Mouse (Mus musculus) c-Kit-positive CD71-positive TER-119-negative erythroid progenitor cells, embryonic 14.5 days (primary cell): ENCODE results near the gene Bmp6.

Source experiments
- DNase-seq: peaks from one replicate; pipeline ENCODE4 v3.0.0-alpha.2; 2013; ENCODE audit warnings: low read depth

Gene Bmp6

DNA sequence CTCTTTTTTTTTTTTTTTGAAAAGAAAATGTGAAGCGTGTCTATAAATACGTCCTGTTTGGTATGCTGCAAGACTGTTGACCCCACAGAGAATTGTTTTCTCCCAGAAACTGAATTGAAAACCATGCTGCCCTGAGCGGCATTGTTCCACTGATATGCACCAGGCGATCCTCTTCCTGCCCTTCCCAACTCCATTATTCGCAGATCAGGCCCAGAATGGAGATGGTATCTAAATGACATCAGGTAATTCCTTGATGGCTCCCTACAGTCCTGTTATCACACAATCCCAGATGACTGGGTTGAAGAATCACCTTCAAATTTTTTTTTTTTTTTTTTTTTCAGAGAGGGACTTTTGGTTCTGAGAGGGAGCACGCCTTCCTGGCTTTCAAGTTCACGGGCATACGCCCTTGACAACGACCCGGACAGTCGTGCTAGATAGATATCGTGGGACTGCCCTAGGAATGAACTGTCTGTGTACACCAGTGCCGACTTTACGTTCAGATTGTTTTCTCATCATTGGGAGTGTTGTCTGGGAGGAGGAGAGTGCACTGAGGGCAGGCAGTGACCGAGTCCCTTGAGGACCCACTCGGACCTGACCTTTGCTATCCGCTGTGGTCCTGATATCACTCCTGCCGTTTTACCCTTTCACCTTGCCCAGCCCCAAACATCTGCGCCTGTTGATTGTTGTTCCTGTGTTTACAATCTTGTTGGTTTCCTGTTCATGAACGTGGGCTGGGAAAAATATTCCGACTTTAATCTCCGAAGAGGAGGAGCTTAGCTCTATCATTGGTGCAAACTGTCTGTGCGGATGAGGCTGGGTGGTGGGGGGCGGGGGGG, 8.7 kb downstream of the Bmp6 start:
- DNase-seq, result no peak

DNA sequence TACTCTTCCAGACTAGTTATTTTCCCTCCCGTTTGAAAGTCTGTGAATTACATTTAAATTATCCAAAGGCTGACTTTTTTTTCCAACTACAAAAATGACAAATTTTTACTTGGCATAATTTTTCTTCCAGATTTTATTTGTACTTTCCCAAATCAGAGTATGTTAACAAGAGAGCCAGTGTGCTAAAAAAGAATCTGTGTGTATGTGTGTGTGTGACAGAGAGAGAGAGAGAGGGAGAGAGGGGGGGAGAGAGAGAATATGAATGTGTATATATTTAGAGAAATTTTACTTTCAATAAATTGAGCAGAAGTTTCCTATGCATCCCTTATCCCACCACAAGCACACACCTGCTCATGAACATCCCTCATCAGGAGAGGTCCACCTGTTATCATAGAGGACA, 9.4 kb downstream of the Bmp6 start:
- no peak for DNase-seq

DNA sequence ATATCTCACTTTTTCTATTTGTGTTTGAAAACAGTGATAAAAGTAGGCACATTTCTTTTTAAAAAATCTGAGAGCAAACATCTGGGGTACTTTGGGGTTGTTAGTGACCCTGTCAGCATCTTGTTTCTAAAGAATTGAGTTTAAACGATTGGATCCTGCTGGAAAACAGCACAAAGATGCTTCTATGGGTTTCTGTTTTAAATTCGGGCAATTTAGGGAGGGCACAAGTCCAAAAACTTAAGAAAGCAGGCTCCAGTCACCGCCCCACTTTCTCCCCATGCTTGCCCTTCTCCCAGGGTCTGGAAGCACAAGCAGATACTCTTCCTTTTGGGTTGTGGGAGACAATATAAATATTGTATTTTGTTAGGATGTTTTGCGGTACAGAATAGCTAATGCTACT, 14.1 kb downstream of the Bmp6 start:
- no peak for DNase-seq

DNA sequence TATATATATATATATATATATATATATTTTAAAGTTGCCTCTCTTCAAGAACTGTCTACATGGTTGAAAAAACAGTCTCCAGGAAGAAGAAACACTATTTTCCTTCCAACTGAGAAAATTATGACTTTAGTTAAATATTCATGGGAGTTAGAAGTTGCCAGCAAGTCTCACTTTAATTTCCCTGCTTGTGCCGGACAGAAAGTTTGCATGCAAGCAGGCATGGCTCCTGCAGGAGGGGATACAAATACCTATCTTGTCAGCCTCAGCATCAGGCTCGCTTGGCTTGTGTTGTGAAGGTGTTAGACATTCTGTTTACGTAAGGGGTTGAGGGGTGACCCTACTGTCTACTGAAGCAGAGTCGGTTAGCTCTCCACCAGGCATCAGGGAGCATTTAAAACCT, 17.8 kb downstream of the Bmp6 start:
- no peak for DNase-seq

DNA sequence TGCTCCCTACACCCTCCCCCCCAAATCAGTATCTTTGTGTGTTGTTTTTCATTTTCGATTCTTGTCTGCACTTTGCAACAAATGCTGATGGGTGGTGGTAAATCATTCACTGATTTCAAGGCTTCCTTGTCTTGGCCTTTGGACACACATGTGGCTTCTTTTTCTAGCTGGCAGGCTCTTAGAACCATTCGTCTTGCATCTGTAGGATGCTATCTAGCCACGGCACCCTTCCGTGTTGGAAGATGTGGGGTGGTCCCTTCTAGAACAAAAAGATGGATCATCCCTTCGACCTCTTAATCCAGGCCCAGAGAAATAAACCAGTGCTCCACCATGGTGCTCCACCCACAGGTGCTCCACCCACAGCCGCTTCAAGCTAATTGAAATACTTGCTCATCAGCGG, 19.0 kb downstream of the Bmp6 start:
- no peak for DNase-seq

- DNase-seq, result no peak
Measured at GRCm38 (mm10) chr13:38369624-38370023, 24.7 kb downstream of the Bmp6 start.

DNA sequence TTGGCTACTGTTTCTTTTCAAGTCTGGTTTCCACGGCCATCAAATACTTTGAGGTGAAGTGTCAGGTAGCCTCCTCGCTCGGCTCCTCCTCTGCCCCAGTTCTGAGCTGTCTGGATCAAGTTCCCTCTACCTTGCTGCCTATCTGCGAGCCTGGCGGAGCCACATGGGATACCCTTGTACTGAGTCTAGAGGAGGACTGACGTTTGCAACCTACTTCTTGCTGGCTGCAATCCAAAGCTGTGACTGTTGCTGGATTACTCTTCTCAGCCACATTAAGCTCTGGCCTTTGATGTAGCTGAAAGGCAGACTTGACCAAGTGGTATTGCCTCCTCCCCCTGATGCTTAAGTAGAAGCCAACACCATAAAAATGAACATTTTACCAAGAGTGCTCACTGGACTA, 31.2 kb downstream of the Bmp6 start:
- DNase-seq, result no peak

DNA sequence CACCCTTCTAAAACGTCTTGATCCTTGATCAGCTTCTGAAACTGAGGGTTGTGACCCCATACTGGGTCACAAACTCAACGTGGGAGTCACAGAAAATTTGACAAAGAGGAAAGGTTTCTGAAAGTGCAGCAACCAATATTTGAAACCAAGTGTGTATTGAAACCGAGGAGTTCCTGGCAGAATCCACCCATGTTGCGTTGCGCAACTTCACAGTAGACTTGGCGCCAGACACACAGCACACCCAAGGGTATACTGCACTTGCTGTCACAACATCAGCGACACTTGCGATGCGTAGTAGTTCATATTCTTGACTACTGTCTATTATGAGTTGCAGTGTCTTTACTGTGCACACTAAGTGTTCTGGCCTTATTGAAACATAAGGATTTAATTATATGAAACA, 32.4 kb downstream of the Bmp6 start:
- no peak for DNase-seq

DNA sequence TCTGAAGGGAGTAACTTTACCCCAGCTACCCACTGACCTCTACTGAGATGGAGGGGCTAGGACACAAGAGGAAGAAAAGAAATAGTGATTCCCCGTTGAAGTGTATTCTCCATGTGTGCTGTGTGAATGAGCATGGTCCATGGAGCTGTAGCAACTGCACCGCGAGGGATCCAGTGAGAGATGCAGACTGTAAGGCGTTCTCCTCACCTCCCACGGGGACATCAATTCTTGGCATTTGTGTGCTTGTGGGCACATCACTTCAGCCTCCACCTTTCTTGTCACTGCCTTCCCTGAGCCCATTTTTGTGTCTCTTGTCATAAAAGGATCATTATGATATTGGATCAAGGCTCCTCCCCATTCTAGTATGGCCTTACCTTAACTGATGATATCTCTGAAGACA, 34.9 kb downstream of the Bmp6 start:
- DNase-seq, result no peak

GRCm38 (mm10) chr13:38386035-38386559, 41.2 kb downstream of the Bmp6 start:
- DNase-seq, result no peak

- no peak for DNase-seq
Measured at GRCm38 (mm10) chr13:38387453-38388040, 42.6 kb downstream of the Bmp6 start.

DNA sequence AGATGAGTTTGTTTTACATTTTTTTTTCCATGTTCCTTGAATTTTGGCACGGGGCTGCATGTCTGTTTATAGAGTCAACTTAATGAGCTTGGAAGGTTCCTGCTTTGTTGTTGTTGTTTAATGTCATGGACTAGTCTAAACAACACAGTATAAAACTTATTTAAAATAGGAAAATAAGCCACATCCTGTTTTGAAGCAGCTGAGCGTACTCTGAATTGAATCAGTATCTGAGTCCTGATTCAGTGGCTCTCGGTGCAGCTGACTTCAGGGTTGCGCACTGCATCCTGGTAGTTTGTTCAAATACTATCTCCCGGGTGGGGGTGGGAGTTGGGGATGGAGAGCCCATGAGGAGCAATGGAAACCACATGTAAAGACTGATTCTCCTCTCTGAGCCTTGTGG, 48.5 kb downstream of the Bmp6 start:
- no peak for DNase-seq

- DNase-seq, result no peak
Measured at GRCm38 (mm10) chr13:38395026-38395425, 50.1 kb downstream of the Bmp6 start.

DNA sequence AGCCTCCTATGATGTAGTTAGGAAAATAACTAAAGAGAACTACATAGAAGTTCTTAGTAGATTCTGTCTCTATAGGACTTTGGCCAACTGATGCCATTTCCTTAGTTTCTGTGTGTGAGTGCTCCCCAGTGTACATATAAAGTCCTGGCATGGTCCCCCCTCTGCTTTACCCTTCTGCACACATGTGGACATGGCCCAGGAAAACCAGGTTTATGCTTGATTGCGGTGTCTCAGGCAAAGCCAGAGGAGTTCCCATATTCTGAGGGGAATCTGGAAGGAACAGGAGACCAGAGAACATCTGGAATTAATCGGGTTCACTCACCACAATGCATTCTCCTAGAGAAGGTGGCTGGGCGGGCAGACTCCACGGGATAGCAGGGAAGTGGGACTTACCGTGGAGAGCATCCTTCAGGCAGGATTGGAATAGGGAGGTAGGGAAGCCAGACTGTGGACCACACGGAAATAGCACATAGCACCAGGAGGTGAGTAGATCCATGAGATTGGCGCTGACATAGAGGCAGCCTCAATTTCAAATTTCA, 52.2 kb downstream of the Bmp6 start:
- DNase-seq, result no peak

DNA sequence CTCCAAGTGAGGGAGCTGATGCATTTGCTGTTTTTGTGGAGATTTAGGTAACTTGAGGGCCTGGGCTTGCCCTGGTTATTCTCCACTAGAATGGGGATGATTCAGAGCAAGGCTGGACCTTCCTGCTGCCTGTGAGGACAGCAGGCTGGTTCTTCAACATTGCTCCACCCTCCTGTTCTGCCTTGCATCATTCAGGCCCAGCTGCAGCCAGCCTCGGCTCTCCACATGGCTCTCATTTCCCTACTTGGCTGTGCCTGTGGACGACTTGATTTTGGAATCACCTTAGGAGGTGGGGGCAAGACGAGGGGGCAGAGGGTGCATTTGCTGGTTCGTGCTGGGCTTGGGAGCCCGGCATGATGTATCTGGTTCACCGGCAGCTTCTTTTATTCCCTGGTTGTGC, 53.8 kb downstream of the Bmp6 start:
- no peak for DNase-seq

DNA sequence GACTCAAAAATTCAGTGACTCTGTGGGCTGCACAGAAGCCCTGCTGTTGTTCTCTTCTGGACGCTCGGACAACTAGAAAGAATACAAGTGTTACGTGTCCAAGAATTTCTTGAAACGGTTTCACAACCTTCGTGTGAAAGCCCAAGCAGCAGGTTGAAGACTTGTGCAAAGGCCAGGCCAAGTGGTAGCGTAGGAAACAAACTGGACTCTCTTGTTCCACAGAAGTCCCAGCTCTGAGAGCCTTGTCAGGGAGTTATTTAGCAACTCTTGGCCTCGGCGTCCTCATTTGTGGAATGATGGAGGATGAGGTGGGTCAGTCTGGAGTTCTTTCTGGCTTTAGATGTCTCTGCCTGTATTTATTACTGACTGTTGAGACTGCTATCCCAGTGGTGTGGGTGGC, 55.8 kb downstream of the Bmp6 start:
- DNase-seq, result no peak

- DNase-seq, result no peak
Measured at GRCm38 (mm10) chr13:38407611-38408315, 62.9 kb downstream of the Bmp6 start.

GRCm38 (mm10) chr13:38408636-38409035, 63.7 kb downstream of the Bmp6 start:
- DNase-seq, result no peak

GRCm38 (mm10) chr13:38410322-38410865, 65.5 kb downstream of the Bmp6 start:
- no peak for DNase-seq

DNA sequence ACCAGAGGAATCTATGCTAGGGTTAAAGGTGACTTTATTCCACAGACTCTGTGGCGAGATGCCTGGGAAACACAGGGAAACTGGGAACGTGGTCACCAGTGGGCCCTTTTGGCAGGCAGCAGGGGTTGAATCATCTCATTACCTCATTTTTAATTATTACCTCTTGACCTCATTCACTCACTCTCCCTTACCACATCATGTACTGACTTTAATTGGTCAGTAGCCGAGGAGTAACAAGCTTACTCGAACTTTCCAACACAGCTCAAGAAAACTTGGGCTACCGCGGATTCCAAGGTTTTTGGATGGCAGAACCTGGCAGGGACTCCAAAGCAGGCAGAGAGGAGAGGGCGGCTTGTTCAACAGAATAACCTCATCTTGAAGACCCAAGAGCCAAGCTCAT, 74.9 kb downstream of the Bmp6 start:
- DNase-seq, result no peak

DNA sequence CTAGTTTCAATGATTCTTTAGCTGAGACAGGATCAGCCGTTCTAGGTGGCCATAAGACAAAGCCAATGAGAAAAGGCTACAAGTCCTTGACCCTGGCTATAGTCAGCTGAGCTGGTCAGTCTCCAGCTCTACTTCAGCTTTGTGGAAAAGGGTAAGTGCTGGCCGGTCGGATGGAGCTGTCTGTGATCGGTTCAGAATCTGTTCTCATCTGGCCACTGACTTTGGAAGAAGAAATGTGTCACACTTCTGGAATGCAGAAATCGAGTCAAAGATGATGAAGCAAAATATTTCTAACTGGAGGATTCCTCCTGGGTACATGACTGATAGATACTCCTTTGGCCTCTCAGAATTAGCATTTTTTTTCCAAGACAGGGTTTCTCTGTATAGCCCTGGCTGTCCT, 77.6 kb downstream of the Bmp6 start:
- no peak for DNase-seq

GRCm38 (mm10) chr13:38425294-38425693, 80.4 kb downstream of the Bmp6 start:
- no peak for DNase-seq
